Mouse (Mus musculus): ENCODE measurements at regions not wholly inside any gene's neighbourhood (a gene's known extent, or its start where the extent isn't known, plus 50 kb on each side); places are given as distances from the start of the nearest gene placed in this dataset.
"Not testable (repeated sequence)": the region's sequence is repeated elsewhere in the genome, so short reads cannot be mapped to it uniquely, and the experiment has no call there.

- TF ChIP-seq GATA1 (IDR thresholded peaks at IDR 0.05; ENCODE audit: low read length) = peak; percentile 42; the same call in 1 of the 2 replicates
- TF ChIP-seq TAL1 (IDR thresholded peaks at IDR 0.05; ENCODE audit: low read length) = not testable (repeated sequence)
Observed at GRCm38 (mm10) chr12:32122007-32122406, 60.9 kb upstream of the Prkar2b start.

Data from erythroblast, embryonic 14.5 days (primary cell).